Mouse (Mus musculus) heart, postnatal 0 days (tissue): ENCODE results near the gene Rock2.

Experiments used
- CTCF ChIP-seq: IDR thresholded peaks from 2 replicates; pipeline ENCODE4 v1.5.1; 2016; ENCODE audit warnings: antibody characterized with exemption, control low read depth, low read depth
- EP300 ChIP-seq: IDR thresholded peaks from 2 replicates; pipeline ENCODE4 v1.6.1; 2016; ENCODE audit warnings: antibody characterized with exemption, low read depth

GRCm38 (mm10) chr12:16865871-16866270 lies 28.8 kb upstream of the Rock2 start:
- TF ChIP-seq EP300 (no peak), CTCF (no peak)
